Mouse (Mus musculus) kidney, postnatal 36 days (tissue): ENCODE results near the gene Grid1.
A peak's percentile ranks its signal among the peaks of the same experiment; 100 is the strongest.

Source experiments
- DNase-seq, 2 experiments: peaks; one replicate each; pipeline ENCODE4 v3.0.0; 2021 to 2022; ENCODE audit warnings: mixed read lengths in 2 of 2

Gene Grid1

GRCm38 (mm10) chr14:34838999-34839398, 19.1 kb downstream of the Grid1 start:
- no peak for DNase-seq

GRCm38 (mm10) chr14:34839898-34840297, 20.0 kb downstream of the Grid1 start:
- no peak for DNase-seq

GRCm38 (mm10) chr14:34843579-34843978, 23.7 kb downstream of the Grid1 start:
- DNase-seq, result no peak

- DNase-seq, result no peak
Measured at GRCm38 (mm10) chr14:34844166-34844565, 24.3 kb downstream of the Grid1 start.

- no peak for DNase-seq
Measured at GRCm38 (mm10) chr14:34846799-34847198, 26.9 kb downstream of the Grid1 start.

- DNase-seq, result no peak
Measured at GRCm38 (mm10) chr14:34847625-34848024, 27.7 kb downstream of the Grid1 start.

GRCm38 (mm10) chr14:34860891-34861780, 41.2 kb downstream of the Grid1 start:
- peak; percentile 65 to 77 for DNase-seq

GRCm38 (mm10) chr14:34867266-34867665, 47.4 kb downstream of the Grid1 start:
- DNase-seq, result peak; percentile 37 to 83

- DNase-seq, result no peak
Measured at GRCm38 (mm10) chr14:34868513-34869260, 48.8 kb downstream of the Grid1 start.

- DNase-seq, result peak; percentile 27 to 61
Measured at GRCm38 (mm10) chr14:34879996-34880395, 60.1 kb downstream of the Grid1 start.

- DNase-seq, result peak; percentile 69 to 76
Measured at GRCm38 (mm10) chr14:34880431-34881421, 60.8 kb downstream of the Grid1 start.

- DNase-seq, result no peak
Measured at GRCm38 (mm10) chr14:34884194-34884593, 64.3 kb downstream of the Grid1 start.

- no peak for DNase-seq
Measured at GRCm38 (mm10) chr14:34884611-34885010, 64.7 kb downstream of the Grid1 start.

- DNase-seq, result no peak
Measured at GRCm38 (mm10) chr14:34891769-34892532, 72.0 kb downstream of the Grid1 start.

GRCm38 (mm10) chr14:34896253-34896982, 76.5 kb downstream of the Grid1 start:
- DNase-seq, result peak in 1 of 2 experiments; percentile 21

- no peak for DNase-seq
Measured at GRCm38 (mm10) chr14:34903854-34904253, 83.9 kb downstream of the Grid1 start.

- DNase-seq, result no peak
Measured at GRCm38 (mm10) chr14:34905697-34906096, 85.8 kb downstream of the Grid1 start.

GRCm38 (mm10) chr14:34908366-34908765, 88.5 kb downstream of the Grid1 start:
- no peak for DNase-seq

- DNase-seq, result no peak
Measured at GRCm38 (mm10) chr14:34908804-34909203, 88.9 kb downstream of the Grid1 start.

GRCm38 (mm10) chr14:34916315-34916714, 96.4 kb downstream of the Grid1 start:
- DNase-seq, result no peak

GRCm38 (mm10) chr14:34917111-34917510, 97.2 kb downstream of the Grid1 start:
- peak in 1 of 2 experiments; percentile 12 for DNase-seq
